Mouse (Mus musculus) effector memory CD4-positive, alpha-beta T cell, adult 5 months (primary cell): ENCODE results near the gene Adcy2. TPM values are rescaled to one million over a fixed set of nuclear protein-coding genes. Genes with fewer than 3 reads are reported as not detected.

Experiments used
- polyA plus RNA-seq: library from polyadenylated mRNA; unstranded; fragments of 100-300 nt; shearing (Covaris generic); gene quantifications from one replicate; pipeline ENCODE4 v1.2.1, GENCODE M21; 2017

Gene Adcy2
- polyA plus RNA-seq = not detected

DNA sequence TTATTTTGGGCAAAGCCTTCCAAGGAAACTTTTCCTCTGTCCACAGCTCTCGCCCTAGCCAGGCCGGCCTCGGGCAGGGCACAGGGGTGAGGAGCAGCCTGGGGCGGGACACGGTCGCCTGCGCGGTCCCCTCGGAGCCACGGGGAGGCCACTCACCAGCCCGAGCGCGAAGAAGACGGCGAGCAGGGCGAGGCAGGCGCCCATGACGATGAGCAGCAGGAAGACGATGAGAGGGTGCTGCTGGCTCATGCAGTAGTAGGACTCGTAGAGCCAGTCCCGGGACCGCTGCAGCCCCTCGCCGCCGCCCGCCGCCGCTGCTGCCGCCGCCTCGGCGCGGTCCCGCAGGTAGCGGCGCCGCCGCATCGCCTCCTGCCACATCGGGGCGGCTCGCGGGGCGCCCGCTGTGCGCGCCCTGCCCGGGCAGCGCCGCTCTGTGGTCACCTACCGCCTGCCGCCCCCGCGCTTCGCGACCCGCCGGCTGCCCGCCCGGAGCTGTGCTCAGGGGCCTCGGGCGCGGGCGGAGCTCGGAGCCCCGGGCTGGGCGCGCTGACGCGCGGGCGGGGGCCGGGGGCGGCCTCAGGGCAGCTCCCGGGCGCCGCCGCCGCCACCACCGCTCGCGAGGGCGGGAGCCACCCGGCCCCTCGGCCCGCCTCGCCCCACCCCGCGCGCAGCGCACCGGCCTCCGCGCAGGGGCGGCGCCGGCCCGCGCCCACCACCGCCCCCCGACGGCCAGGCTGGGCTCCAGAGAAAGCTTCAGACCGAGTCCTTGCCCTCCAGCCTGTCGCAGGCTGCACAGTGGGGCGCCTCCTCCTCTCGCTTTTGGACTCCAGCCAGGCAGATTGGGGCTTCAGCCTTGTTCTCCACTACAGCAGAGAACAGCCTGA, at the start of gene Adcy2:
TSS of gene Adcy2 (minus strand) at position 624 of the 884 bp plus-strand sequence.

DNA sequence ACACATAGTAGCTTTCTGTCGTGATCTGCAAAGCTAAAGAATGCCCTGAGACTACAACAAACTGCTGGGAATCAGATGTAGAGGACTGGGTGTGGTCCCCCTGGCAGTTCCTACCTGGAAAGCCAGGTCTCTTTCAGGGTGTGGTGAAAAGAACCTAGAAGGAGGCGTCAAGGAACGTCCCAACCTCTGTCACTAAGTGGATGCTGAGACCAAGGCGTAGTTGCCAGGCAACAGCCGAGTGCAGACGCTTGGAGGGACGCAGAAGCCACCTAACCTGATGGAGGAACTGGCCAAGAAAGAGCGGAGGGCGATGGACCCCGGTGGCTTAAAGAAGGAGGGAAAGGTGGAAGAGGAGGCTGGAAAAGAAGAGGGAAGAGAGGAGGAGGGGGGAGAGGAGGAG, 402.1 kb downstream of the Adcy2 start, which contains the start of gene 1700001L19Rik:
TSS of gene 1700001L19Rik (plus strand) at position 223 of the 400 bp plus-strand sequence.

DNA sequence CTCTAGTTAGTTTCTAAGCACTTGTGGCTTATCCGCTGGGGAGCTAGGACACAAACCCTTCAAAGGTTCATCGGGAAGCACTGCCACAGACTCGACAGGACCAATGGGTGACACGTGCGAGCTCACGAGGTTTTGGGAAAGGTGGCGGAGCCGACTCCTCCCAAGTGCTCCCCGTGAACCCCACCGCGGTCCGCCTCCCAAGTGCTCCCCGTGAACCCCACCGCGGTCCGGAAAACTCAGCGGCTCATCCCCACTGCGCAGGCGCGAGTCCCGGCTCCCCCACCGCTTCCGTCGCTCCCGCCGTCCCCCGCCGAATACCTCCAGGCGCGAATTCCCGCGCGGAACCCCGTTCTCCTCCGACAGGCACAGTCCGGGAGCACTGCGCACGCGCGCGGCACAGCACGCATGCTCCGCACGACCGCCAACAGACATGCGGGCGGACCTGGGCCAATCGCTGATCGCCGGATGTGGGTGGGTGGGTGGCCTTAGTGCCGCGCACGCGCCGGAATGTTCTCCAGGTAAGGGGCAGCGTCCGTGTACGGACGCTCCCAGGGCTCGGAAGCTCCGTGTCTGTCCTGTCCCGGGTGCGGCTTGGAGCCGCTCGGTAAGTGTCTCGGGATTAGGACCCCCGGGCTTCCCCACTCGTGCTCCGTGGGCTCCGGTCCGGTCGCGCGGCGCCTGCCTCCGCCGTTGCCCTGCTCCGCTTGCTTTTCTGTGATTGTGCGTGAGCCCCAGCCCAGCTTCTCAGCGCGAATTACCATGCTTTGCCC, 417.4 kb downstream of the Adcy2 start, which contains the start of the genes Mtrr and Fastkd3:
TSS of gene Mtrr (minus strand) at position 403 of the 770 bp plus-strand sequence.
TSS of gene Fastkd3 (plus strand) at position 488 of the 770 bp plus-strand sequence.

